Mouse (Mus musculus) heart, embryonic 14.5 days (tissue): ENCODE measurements around the gene St8sia4. TPM values are rescaled to one million over a fixed set of nuclear protein-coding genes. Genes with fewer than 3 reads are reported as not detected.
A peak's percentile ranks its signal among the peaks of the same experiment; 100 is the strongest.

Experiments
- ATAC-seq: fragments of 200-750 bp; cut with Nextera tagmentation; 2 replicates; pipeline ENCODE4 v1.8.0; 2017; ENCODE audit warnings: low read depth, moderate TSS enrichment; ENCODE audit not compliant: insufficient number of reproducible peaks, insufficient read depth, low FRiP score
- H3K27ac ChIP-seq, 2 experiments: fragments of 200-500 bp in 1 of 2; fragments of 300-500 bp in 1 of 2; sonication (generic) in 1 of 2; replicated peaks in 1 of 2; 2 replicates each; pipeline ENCODE4 v1.5.1; 2012 to 2014; ENCODE audit warnings: low read depth in 2 of 2, low read length in 2 of 2, control low read depth in 1 of 2, mild to moderate bottlenecking in 1 of 2, mixed read lengths in 1 of 2; ENCODE audit not compliant: control insufficient read depth in 1 of 2, insufficient read depth in 1 of 2
- H3K27me3 ChIP-seq: fragments of 300-500 bp; sonication (generic); 2 replicates; pipeline ENCODE4 v1.6.1; 2014; ENCODE audit warnings: mild to moderate bottlenecking, low read length, control low read depth; ENCODE audit not compliant: control insufficient read depth, insufficient read depth
- H3K36me3 ChIP-seq: fragments of 300-500 bp; sonication (generic); 2 replicates; pipeline ENCODE4 v1.6.1; 2014; ENCODE audit warnings: mild to moderate bottlenecking, control low read depth, low read length, mixed read lengths; ENCODE audit not compliant: control insufficient read depth, insufficient read depth
- H3K4me1 ChIP-seq, 2 experiments: fragments of 200-500 bp in 1 of 2; fragments of 300-500 bp in 1 of 2; sonication (generic) in 1 of 2; 2 replicates each; pipeline ENCODE4 v1.6.1; 2012 to 2014; ENCODE audit warnings: low read length in 2 of 2, control low read depth in 1 of 2, mixed read lengths in 1 of 2; ENCODE audit not compliant: control insufficient read depth in 2 of 2, insufficient read depth in 2 of 2
- H3K4me2 ChIP-seq: fragments of 300-500 bp; sonication (generic); 2 replicates; pipeline ENCODE4 v1.6.1; 2014; ENCODE audit warnings: mild to moderate bottlenecking, low read length
- H3K4me3 ChIP-seq, 2 experiments: fragments of 200-500 bp in 1 of 2; fragments of 300-500 bp in 1 of 2; sonication (generic) in 1 of 2; 2 replicates each; pipeline ENCODE4 v1.5.1; 2012 to 2014; ENCODE audit warnings: low read length in 2 of 2, mild to moderate bottlenecking in 2 of 2, control low read depth in 1 of 2, low read depth in 1 of 2, moderate library complexity in 1 of 2; ENCODE audit not compliant: control insufficient read depth in 1 of 2, insufficient read depth in 1 of 2
- H3K9ac ChIP-seq: fragments of 300-500 bp; sonication (generic); 2 replicates; pipeline ENCODE4 v1.6.1; 2014; ENCODE audit warnings: mild to moderate bottlenecking, low read length
- H3K9me3 ChIP-seq: fragments of 300-500 bp; sonication (generic); 2 replicates; pipeline ENCODE4 v1.6.1; 2016; ENCODE audit warnings: low read length, control low read depth; ENCODE audit not compliant: control insufficient read depth
- WGBS: fragments of 180-500 bp; shearing (Covaris S2); extraction: QIAGEN DNeasy Blood & Tissue Kit; methylation state at CpG from one replicate; pipeline ENCODE4 v1.1.7; 2014; 5-methylcytosine and 5-hydroxymethylcytosine counted together
- polyA plus RNA-seq: library from polyadenylated mRNA; unstranded; fragments of >200 nt; fragmentation: Nextera tagmentation; extraction: Ambion mirVana; gene quantifications from 2 replicates; pipeline ENCODE4 v1.2.1, GENCODE M21; 2014

Gene St8sia4
- 1.9 and 2.0 TPM in 2 replicates for polyA plus RNA-seq

DNA sequence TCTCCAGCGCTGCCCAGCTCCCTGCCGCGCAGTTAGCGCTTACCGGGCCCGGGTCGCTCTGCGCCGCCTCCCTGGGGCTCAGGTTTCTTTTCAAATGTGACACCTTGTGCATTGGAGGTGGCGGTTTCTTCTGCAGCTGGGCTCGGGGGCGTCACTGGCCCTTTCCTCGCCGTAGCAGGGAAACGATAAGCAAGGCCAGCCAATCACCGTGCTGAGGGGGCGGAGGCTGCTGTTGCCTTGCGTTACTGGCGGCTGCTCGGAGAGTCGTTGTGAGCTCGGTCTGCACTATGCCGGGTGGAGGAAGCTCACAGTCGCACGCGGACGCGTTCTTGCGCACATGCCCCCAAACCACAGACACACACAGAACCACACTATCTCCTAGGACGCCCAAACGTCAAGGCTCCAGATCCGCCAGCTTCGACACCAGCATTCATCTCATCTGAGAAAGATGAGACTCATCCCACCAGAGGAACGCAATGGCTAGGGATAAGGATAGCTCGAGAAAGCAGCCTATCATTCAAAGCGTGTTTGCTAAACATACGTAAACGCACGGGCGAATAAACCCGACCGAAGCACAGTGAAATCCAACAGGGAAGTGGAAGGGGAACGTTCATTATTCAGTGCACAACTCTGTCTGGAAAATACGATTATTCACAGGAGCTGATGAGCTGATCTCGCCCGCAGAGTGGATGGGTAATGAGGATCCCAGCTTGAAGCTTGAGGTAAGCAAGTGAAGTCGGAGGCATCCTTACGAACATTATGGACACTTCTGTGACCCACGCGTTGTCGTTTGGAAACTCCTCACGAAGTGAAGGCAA lies at the start of gene St8sia4:
Gene St8sia4 (minus strand): TSS at position 137 of the 818 bp plus-strand sequence.
- peak within 1 kb of the TSS; percentile 55 to 57 for H3K4me3 ChIP-seq
- no peak within 1 kb of the TSS; a peak in 1 of 4 replicates for H3K27ac ChIP-seq
- peak; percentile 88 for ATAC-seq
- under 1% methylated on average over 52 of the region's 52 CpGs for WGBS
- peaks cover 0 to 14% of the 10 kb centered on the region in 2 experiments; a peak in 3 of 4 replicates for H3K4me1 ChIP-seq
- peaks cover 18% of the 10 kb centered on the region for H3K27me3 ChIP-seq
- H3K9ac ChIP-seq = peak within 1 kb of the TSS; percentile 61
- H3K9me3 ChIP-seq = no peaks in the 10 kb centered on the region
- peak within 1 kb of the TSS; percentile 94 for H3K4me2 ChIP-seq
- no peaks in the 10 kb centered on the region for H3K36me3 ChIP-seq

DNA sequence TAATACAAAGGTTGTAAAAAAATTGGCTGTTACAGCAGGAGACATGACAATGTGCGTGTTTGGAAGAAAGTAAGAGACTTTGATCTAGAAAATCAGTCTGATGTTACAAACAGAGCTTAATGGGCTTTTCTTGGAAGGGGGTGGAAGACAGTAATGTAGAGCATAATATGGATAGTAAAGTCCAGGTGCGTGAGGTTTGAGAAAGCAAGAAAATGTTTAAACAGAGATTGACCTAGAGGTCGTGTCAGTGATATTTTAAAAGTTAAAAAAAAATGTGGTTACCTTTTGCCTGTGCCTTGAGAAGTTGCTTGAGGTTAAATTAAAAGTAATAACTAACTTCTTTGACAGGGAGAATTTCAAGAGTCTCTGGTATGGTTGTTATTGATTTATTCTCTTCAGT lies 41.8 kb upstream of the St8sia4 start:
- H3K9ac ChIP-seq = no peak overlapping the region
- H3K36me3 ChIP-seq = no peaks in the 10 kb centered on the region
- H3K4me1 ChIP-seq = no peaks in the 10 kb centered on the region
- no peak for ATAC-seq
- H3K27me3 ChIP-seq = no peaks in the 10 kb centered on the region
- 76% methylated on average over 3 of the region's 3 CpGs for whole genome bisulfite sequencing
- no peak overlapping the region for H3K27ac ChIP-seq
- no peak overlapping the region for H3K4me3 ChIP-seq
- no peak overlapping the region for H3K4me2 ChIP-seq
- H3K9me3 ChIP-seq = no peaks in the 10 kb centered on the region

DNA sequence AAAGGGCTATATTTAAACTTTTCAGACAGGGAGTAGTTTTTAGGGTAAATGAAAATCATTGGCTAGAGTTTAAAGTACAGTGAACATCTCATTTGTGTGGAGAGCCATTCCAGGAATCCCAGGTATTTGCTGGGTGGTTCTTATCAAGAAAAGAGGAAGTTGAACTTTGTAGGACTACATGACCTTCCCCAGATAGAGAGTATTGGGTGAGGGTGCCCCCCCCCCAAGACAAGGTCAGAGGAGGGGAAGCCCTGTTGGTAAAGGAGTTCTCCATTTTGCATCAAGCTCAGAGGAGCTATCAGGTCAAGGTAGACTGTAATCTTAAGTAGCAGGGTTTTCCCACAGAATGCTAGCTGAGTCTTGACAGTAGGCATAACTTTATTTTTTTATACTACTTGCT lies 32.5 kb upstream of the St8sia4 start:
- Histone ChIP-seq H3K27ac (no peak overlapping the region), H3K9me3 (no peaks in the 10 kb centered on the region), H3K27me3 (no peaks in the 10 kb centered on the region), H3K36me3 (no peaks in the 10 kb centered on the region), H3K4me3 (no peak overlapping the region), H3K4me1 (no peaks in the 10 kb centered on the region), H3K9ac (no peak overlapping the region), H3K4me2 (no peak overlapping the region)
- ATAC-seq = no peak

DNA sequence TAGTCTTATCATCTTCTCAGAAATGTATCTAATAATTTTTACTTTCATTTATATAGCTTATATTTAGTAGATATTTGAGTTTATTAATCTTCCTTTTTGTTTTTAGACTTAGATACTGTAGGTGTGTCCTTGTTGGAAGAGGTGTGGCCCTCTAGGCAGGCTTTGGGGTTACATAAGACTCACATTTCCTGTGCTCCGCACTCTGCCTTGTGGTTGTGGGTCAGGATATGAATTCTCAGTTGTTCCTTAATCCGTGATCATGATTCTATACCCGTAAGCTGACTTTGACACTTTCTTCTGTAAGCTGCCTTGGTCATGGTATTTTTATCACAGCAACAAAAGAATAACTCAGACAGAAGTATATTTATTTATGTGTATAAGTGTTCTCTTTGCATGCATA lies 6.7 kb upstream of the St8sia4 start:
- no peaks in the 10 kb centered on the region for H3K36me3 ChIP-seq
- no peak for ATAC-seq
- 75% methylated on average over 3 of the region's 3 CpGs for WGBS

DNA sequence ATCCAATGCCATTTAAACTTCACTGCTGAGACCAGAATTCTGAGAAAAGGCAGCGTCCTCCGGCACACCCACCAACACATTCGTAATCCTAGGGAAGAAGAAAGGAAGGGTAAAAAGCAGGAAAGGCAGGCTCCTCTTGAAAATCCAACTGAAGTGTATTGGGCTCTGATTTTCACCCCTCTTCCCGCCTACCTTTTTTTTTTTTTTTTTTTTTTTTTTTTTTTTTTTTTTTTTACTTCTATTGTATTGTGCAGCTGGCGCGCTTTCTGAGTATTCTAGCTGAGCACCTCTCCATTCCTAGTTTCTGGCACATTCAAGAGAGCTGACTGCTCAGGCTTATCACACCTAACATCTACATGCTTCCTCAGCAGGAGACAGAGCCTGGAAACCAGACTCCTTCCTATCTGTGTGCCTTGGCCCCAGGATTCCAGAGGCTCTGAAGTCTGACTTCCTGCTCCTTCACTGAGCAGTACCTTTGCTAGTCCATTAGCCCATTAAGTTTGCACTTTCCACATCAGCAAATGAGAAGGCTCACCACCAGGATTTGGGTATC lies 958 bp upstream of the St8sia4 start:
- Histone ChIP-seq H3K36me3 (no peaks in the 10 kb centered on the region), H3K4me3 (peak overlapping the region; percentile 55 to 57), H3K4me2 (peak overlapping the region; percentile 94), H3K9me3 (no peaks in the 10 kb centered on the region), H3K9ac (peak overlapping the region; percentile 61), H3K4me1 (peaks cover 0 to 14% of the 10 kb centered on the region in 2 experiments; a peak in 3 of 4 replicates), H3K27me3 (peaks cover 18% of the 10 kb centered on the region), H3K27ac (no peak overlapping the region)
- 16% methylated on average over 6 of the region's 6 CpGs for WGBS
- no peak for ATAC-seq

More for the DNA sequence above, 6.7 kb upstream of the St8sia4 start:
- H3K9me3 ChIP-seq = no peaks in the 10 kb centered on the region
- no peaks in the 10 kb centered on the region for H3K27me3 ChIP-seq
- no peak overlapping the region for H3K4me3 ChIP-seq
- no peak overlapping the region for H3K4me2 ChIP-seq
- no peak overlapping the region for H3K27ac ChIP-seq
- no peaks in the 10 kb centered on the region for H3K4me1 ChIP-seq
- H3K9ac ChIP-seq = no peak overlapping the region

DNA sequence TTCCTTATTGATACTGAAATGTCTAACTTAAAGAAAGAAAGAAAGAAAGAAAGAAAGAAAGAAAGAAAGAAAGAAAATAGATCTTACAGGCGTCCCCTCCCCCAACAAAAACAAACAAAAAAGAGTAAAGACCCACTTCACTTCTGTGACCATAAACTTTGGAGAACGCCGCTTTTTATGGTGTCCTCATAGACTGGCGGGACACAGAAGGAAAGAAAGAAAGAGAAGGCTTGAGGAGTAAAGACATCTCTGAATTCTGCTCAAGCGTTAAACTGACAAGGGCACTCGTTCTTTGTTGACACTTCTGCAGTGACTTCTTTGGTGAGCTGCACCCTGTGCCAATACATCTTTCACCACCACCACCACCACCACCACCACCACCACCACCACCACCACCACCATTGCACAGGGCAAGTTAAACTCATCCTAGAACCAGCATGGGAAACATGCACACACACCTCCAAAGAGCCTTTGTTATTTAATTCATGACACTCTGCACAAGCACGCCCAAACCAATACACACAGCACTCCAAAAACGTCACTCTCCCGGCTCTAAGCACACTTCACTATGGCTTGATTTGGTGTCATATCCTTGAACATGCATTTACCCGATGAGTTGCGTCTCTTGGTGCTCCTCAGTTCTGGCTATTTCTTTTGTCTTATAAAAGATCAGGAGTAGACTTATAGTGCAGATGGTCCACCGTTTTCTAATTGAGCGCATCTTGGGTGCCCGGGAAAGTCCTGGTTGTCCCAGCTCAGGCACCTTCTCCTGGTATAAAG lies 640 bp downstream of the St8sia4 start:
- H3K36me3 ChIP-seq = no peaks in the 10 kb centered on the region
- H3K9me3 ChIP-seq = no peaks in the 10 kb centered on the region
- ATAC-seq = no peak
- H3K4me2 ChIP-seq = peak overlapping the region; percentile 94
- 2% methylated on average over 14 of the region's 14 CpGs for WGBS
- H3K4me1 ChIP-seq = peaks cover 0 to 14% of the 10 kb centered on the region in 2 experiments; a peak in 3 of 4 replicates
- H3K9ac ChIP-seq = peak overlapping the region; percentile 61
- peaks cover 18% of the 10 kb centered on the region for H3K27me3 ChIP-seq
- H3K27ac ChIP-seq = no peak overlapping the region; a peak in 1 of 4 replicates
- peak overlapping the region; percentile 55 to 57 for H3K4me3 ChIP-seq

GRCm38 (mm10) chr1:95665951-95666484 lies 1.4 kb downstream of the St8sia4 start:
- Histone ChIP-seq H3K27ac (no peak overlapping the region), H3K9ac (no peak overlapping the region)
- ATAC-seq = no peak

More at GRCm38 (mm10) chr1:95665951-95666484, 1.4 kb downstream of the St8sia4 start:
- H3K4me1 ChIP-seq = peaks cover 0 to 14% of the 10 kb centered on the region in 2 experiments; a peak in 3 of 4 replicates
- no peaks in the 10 kb centered on the region for H3K9me3 ChIP-seq
- no peaks in the 10 kb centered on the region for H3K36me3 ChIP-seq
- H3K4me2 ChIP-seq = peak overlapping the region; percentile 94
- H3K27me3 ChIP-seq = peaks cover 18% of the 10 kb centered on the region
- 5% methylated on average over 17 of the region's 17 CpGs for WGBS
- peak overlapping the region; percentile 34 to 57 for H3K4me3 ChIP-seq
